Mouse (Mus musculus) MEL-GATA-1-ER (cell line): Measurements from ENCODE around the gene Slco3a1.

ENCODE experiments used
- DNase-seq: peaks from one replicate; pipeline ENCODE4 v3.0.0-alpha.2; 2012; ENCODE audit warnings: low read depth; ENCODE audit errors: extremely low read depth

The Slco3a1 gene

GRCm38 (mm10) chr7:74554608-74555311 lies at the start of gene Slco3a1:
Gene Slco3a1, minus strand, starts transcription at chr7:74554780.
- peak; percentile 44 for DNase-seq

GRCm38 (mm10) chr7:74600996-74601395 lies 46.4 kb upstream of the Slco3a1 start:
- no peak for DNase-seq

GRCm38 (mm10) chr7:74579411-74579810 lies 24.8 kb upstream of the Slco3a1 start:
- no peak for DNase-seq

GRCm38 (mm10) chr7:74575678-74576077 lies 21.1 kb upstream of the Slco3a1 start:
- no peak for DNase-seq

- DNase-seq: peak; percentile 53
Measured at GRCm38 (mm10) chr7:74555416-74555815, 836 bp upstream of the Slco3a1 start.

GRCm38 (mm10) chr7:74554041-74554561 lies 479 bp downstream of the Slco3a1 start:
- DNase-seq: no peak

GRCm38 (mm10) chr7:74553111-74553650 lies 1.4 kb downstream of the Slco3a1 start:
- DNase-seq: no peak

- no peak for DNase-seq
Measured at GRCm38 (mm10) chr7:74552546-74552945, 2.0 kb downstream of the Slco3a1 start.

GRCm38 (mm10) chr7:74552000-74552358 lies 2.6 kb downstream of the Slco3a1 start:
- DNase-seq: no peak

GRCm38 (mm10) chr7:74551338-74551999 lies 3.1 kb downstream of the Slco3a1 start:
- DNase-seq: no peak

GRCm38 (mm10) chr7:74549686-74550085 lies 4.9 kb downstream of the Slco3a1 start:
- no peak for DNase-seq

GRCm38 (mm10) chr7:74549013-74549582 lies 5.5 kb downstream of the Slco3a1 start:
- DNase-seq: peak; percentile 83

- DNase-seq: no peak
Measured at GRCm38 (mm10) chr7:74546691-74547090, 7.9 kb downstream of the Slco3a1 start.

- DNase-seq: no peak
Measured at GRCm38 (mm10) chr7:74545498-74545990, 9.0 kb downstream of the Slco3a1 start.

GRCm38 (mm10) chr7:74544306-74544705 lies 10.3 kb downstream of the Slco3a1 start:
- DNase-seq: no peak

- DNase-seq: no peak
Measured at GRCm38 (mm10) chr7:74541958-74542357, 12.6 kb downstream of the Slco3a1 start.

GRCm38 (mm10) chr7:74540933-74541725 lies 13.5 kb downstream of the Slco3a1 start:
- DNase-seq: no peak

- DNase-seq: no peak
Measured at GRCm38 (mm10) chr7:74536186-74536585, 18.4 kb downstream of the Slco3a1 start.

GRCm38 (mm10) chr7:74531468-74532097 lies 23.0 kb downstream of the Slco3a1 start:
- no peak for DNase-seq

GRCm38 (mm10) chr7:74529877-74530276 lies 24.7 kb downstream of the Slco3a1 start:
- DNase-seq: no peak
